Comparison of ENCODE assay signal across 24 mouse cellular contexts in the genomic region with DNA sequence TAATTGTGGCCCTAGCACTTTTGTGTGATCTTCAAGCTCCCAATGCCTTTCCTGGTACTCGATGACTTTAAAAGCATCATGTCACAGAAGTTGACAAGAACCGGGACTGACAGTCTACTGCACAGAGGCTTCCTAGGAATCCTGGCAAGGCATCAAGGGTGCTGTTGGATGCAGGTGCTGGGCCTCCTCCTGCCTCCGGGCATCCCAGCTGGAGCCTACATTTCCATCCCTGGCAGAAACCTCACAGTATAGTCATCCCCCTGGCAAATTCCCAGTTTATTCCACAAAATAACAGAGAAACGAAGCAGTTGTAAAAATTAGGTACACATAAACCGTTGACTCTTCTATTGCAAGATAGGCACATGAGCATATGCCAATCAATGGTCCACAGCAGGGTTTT.
DNase-seq lines count a peak whose midpoint lies in the region; ATAC-seq and TF ChIP-seq lines count a peak whose summit lies in the region.
"Had no signal": no experiment of that assay in that cellular context is flagged by ENCODE, and none has a peak within 500 bp of the region (broad histone marks: within the 10 kb centered on the region; RNA-seq: fewer than 3 reads in every experiment).

No protein-coding gene starts in this region.

- no peak overlapping the region for H3K27ac ChIP-seq in hindbrain, postnatal 0 days
- H3K27ac ChIP-seq in hindbrain, embryonic 12.5 days, result no peak overlapping the region
- H3K27ac ChIP-seq: embryonic facial prominence, embryonic 15.5 days; forebrain, embryonic 12.5 days; heart, embryonic 13.5 days; limb, embryonic 10.5 days; midbrain, embryonic 13.5 days; stomach, embryonic 15.5 days had no signal

- no peak overlapping the region for H3K4me3 ChIP-seq in hindbrain, postnatal 0 days (ENCODE audit: low read length)
- H3K4me3 ChIP-seq in hindbrain, embryonic 12.5 days, result no peak overlapping the region
- H3K4me3 ChIP-seq: embryonic facial prominence, embryonic 15.5 days; forebrain, embryonic 12.5 days; heart, embryonic 13.5 days; limb, embryonic 10.5 days; midbrain, embryonic 13.5 days; stomach, embryonic 15.5 days had no signal

- WGBS in hindbrain, postnatal 0 days, result 43% methylated on average over 5 of the region's 5 CpGs
- WGBS in hindbrain, embryonic 12.5 days, result 88% methylated on average over 5 of the region's 5 CpGs

- H3K36me3 ChIP-seq in hindbrain, postnatal 0 days (ENCODE audit: insufficient read depth, low read length), result no peaks in the 10 kb centered on the region
- no peaks in the 10 kb centered on the region for H3K36me3 ChIP-seq in hindbrain, embryonic 12.5 days
- H3K36me3 ChIP-seq: embryonic facial prominence, embryonic 15.5 days; forebrain, embryonic 12.5 days; heart, embryonic 13.5 days; limb, embryonic 10.5 days; midbrain, embryonic 13.5 days; stomach, embryonic 15.5 days had no signal

- DNase-seq in cerebellum, adult 9-10 months, result peak; percentile 4
- no peak for DNase-seq in cerebellum, adult 11-12 months
- DNase-seq in hindbrain, postnatal 0 days (ENCODE audit: low spot score), result peak; percentile 13
- peak; percentile 69 for DNase-seq in 3134 (ENCODE audit: extremely low read depth, insufficient read length, low spot score)
- DNase-seq in layer of hippocampus, adult 18-20 months (ENCODE audit: low spot score in 2 of 2), result peak; percentile 50 to 85
- DNase-seq in natural killer cell, adult 2 months (ENCODE audit: low spot score in 2 of 2), result no peak
- DNase-seq: adrenal gland, postnatal 14 days; heart, postnatal 36 days; kidney, adult 8-10 months; kidney, postnatal 4 days; lung, adult 2 months; lung, postnatal 4 days; spleen, adult 18-20 months; thymus, adult 2 months had no signal

- no peaks in the 10 kb centered on the region for H3K9me3 ChIP-seq in hindbrain, postnatal 0 days (ENCODE audit: low read length)
- H3K9me3 ChIP-seq in hindbrain, embryonic 12.5 days (replicated peaks), result no peaks in the 10 kb centered on the region
- H3K9me3 ChIP-seq: embryonic facial prominence, embryonic 15.5 days; forebrain, embryonic 12.5 days; heart, embryonic 13.5 days; limb, embryonic 10.5 days; midbrain, embryonic 13.5 days; stomach, embryonic 15.5 days had no signal

- ATAC-seq in hindbrain, postnatal 0 days, result no peak
- no peak for ATAC-seq in hindbrain, embryonic 12.5 days (ENCODE audit: low FRiP score)
- ATAC-seq in megakaryocyte-erythroid progenitor cell, adult 5-6 weeks (replicated peaks; ENCODE audit: low FRiP score, low TSS enrichment, poor library complexity, severe bottlenecking), result no peak
- ATAC-seq: midbrain, embryonic 13.5 days had no signal

- TF ChIP-seq CTCF in hindbrain, postnatal 0 days (IDR thresholded peaks at IDR 0.05; ENCODE audit: low read depth), result no peak

- no peaks in the 10 kb centered on the region for H3K27me3 ChIP-seq in hindbrain, postnatal 0 days (ENCODE audit: insufficient read depth, low read length)
- no peaks in the 10 kb centered on the region for H3K27me3 ChIP-seq in hindbrain, embryonic 12.5 days
- H3K27me3 ChIP-seq: CH12.LX; embryonic facial prominence, embryonic 15.5 days; forebrain, embryonic 12.5 days; heart, embryonic 13.5 days; midbrain, embryonic 13.5 days; stomach, embryonic 15.5 days had no signal

- no peaks in the 10 kb centered on the region for H3K4me1 ChIP-seq in hindbrain, postnatal 0 days (ENCODE audit: insufficient read depth, low read length)
- H3K4me1 ChIP-seq in hindbrain, embryonic 12.5 days, result no peaks in the 10 kb centered on the region
- H3K4me1 ChIP-seq: embryonic facial prominence, embryonic 15.5 days; forebrain, embryonic 12.5 days; midbrain, embryonic 13.5 days; stomach, embryonic 15.5 days had no signal

- H3K4me2 ChIP-seq in hindbrain, postnatal 0 days (ENCODE audit: low read depth, low read length), result no peak overlapping the region
- H3K4me2 ChIP-seq in hindbrain, embryonic 12.5 days (replicated peaks), result no peak overlapping the region
- H3K4me2 ChIP-seq: embryonic facial prominence, embryonic 15.5 days; forebrain, embryonic 12.5 days; heart, embryonic 13.5 days; liver, embryonic 11.5 days; midbrain, embryonic 13.5 days; stomach, embryonic 15.5 days had no signal

- H3K9ac ChIP-seq in hindbrain, postnatal 0 days (replicated peaks; ENCODE audit: low read length), result no peak overlapping the region
- H3K9ac ChIP-seq in hindbrain, embryonic 12.5 days, result no peak overlapping the region
- H3K9ac ChIP-seq: embryonic facial prominence, embryonic 15.5 days; forebrain, embryonic 12.5 days; heart, embryonic 13.5 days; midbrain, embryonic 13.5 days; stomach, embryonic 15.5 days had no signal

Comparison
In these comparisons a context has a peak if more than half of its experiments do, and no peak if none do; other contexts are left out.
1. DNase-seq: peak in cerebellum, adult 9-10 months (single experiment), hindbrain, postnatal 0 days (single experiment), 3134 (single experiment) and layer of hippocampus, adult 18-20 months (2 of 2); none in cerebellum, adult 11-12 months (single experiment) and natural killer cell, adult 2 months (0 of 2).